ENCODE assay signal across 7 mouse cellular contexts in the genomic region with DNA sequence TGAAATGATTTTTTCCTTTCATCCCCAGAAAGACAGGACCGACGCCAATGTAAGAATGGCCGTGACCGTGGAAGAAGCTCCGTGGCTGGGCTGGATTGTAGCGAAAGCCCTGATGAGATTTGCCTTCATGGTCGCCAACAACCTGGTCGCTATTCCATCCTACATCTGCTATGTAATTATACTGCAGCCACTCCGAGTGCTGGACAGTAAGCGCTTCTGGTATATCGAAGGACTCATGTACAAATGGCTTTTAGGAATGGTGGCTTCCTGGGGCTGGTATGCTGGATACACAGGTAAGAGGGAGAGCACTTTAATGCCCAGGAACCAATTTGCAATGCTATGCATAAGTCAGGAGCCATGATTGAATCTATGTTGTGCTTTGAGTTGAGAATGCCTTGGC. TPM values are rescaled to one million over a fixed set of nuclear protein-coding genes. Genes with fewer than 3 reads are reported as not detected.
DNase-seq lines count a peak whose midpoint lies in the region; ATAC-seq and TF ChIP-seq lines count a peak whose summit lies in the region.

No protein-coding gene starts in this region.

- H3K9ac ChIP-seq in embryonic facial prominence, embryonic 11.5 days (replicated peaks; ENCODE audit: low read length): peak overlapping the region; percentile 96
- H3K9ac ChIP-seq in hindbrain, embryonic 13.5 days: peak overlapping the region; percentile 98
- peak overlapping the region; percentile 93 for H3K9ac ChIP-seq in midbrain, embryonic 11.5 days (ENCODE audit: low read length)

- 36% methylated on average over 11 of the region's 11 CpGs for WGBS in lung, adult 2 months
- 11% methylated on average over 11 of the region's 11 CpGs for WGBS in embryonic facial prominence, embryonic 11.5 days
- WGBS in hindbrain, embryonic 13.5 days: 8% methylated on average over 11 of the region's 11 CpGs
- WGBS in midbrain, embryonic 11.5 days: 12% methylated on average over 11 of the region's 11 CpGs

- TF ChIP-seq POLR2A in lung, adult 2 months (IDR thresholded peaks at IDR 0.05; ENCODE audit: borderline replicate concordance, extremely low read depth, low read depth, low read length): no peak

- no peak for TF ChIP-seq CTCF in lung, adult 2 months (IDR thresholded peaks at IDR 0.05; ENCODE audit: insufficient read depth, low read length)

- no peak for ATAC-seq in embryonic facial prominence, embryonic 11.5 days (replicated peaks; ENCODE audit: insufficient number of reproducible peaks, low FRiP score, low TSS enrichment, low read depth)
- no peak for ATAC-seq in hindbrain, embryonic 13.5 days (ENCODE audit: low FRiP score)
- ATAC-seq in midbrain, embryonic 11.5 days (ENCODE audit: low FRiP score): no peak
- ATAC-seq in megakaryocyte-erythroid progenitor cell, adult 5-6 weeks (replicated peaks; ENCODE audit: low FRiP score, low TSS enrichment, poor library complexity, severe bottlenecking): no peak

- no peaks in the 10 kb centered on the region for H3K36me3 ChIP-seq in embryonic facial prominence, embryonic 11.5 days (replicated peaks; ENCODE audit: control insufficient read depth, insufficient read depth, low read depth, low read length)
- peaks cover 15% of the 10 kb centered on the region for H3K36me3 ChIP-seq in hindbrain, embryonic 13.5 days
- H3K36me3 ChIP-seq in midbrain, embryonic 11.5 days (ENCODE audit: control insufficient read depth, insufficient read depth, low read length): 0 out of 2 replicates have a peak, but pooled peaks cover under 1% of the 10 kb centered on the region

- no peaks in the 10 kb centered on the region for H3K27me3 ChIP-seq in embryonic facial prominence, embryonic 11.5 days (ENCODE audit: control insufficient read depth, insufficient read depth, low read length)
- no peaks in the 10 kb centered on the region; the same call in 1 of the 2 replicates for H3K27me3 ChIP-seq in hindbrain, embryonic 13.5 days
- H3K27me3 ChIP-seq in midbrain, embryonic 11.5 days (ENCODE audit: control insufficient read depth, insufficient read depth, low read length): no peaks in the 10 kb centered on the region

- peak overlapping the region; percentile 85 for H3K4me2 ChIP-seq in embryonic facial prominence, embryonic 11.5 days (ENCODE audit: low read depth, low read length)
- peak overlapping the region; percentile 75 for H3K4me2 ChIP-seq in hindbrain, embryonic 13.5 days
- H3K4me2 ChIP-seq in midbrain, embryonic 11.5 days: peak overlapping the region; percentile 92

- DNase-seq in lung, adult 2 months: no peak
- no peak for DNase-seq in lung, adult 18-20 months
- DNase-seq in embryonic facial prominence, embryonic 11.5 days (ENCODE audit: low spot score): no peak
- DNase-seq in midbrain, embryonic 11.5 days (ENCODE audit: low spot score, missing footprints): peak; percentile 95
- no peak for DNase-seq in MN1 (ENCODE audit: low spot score)

- peak overlapping the region; percentile 78 for H3K4me3 ChIP-seq in lung, adult 2 months (replicated peaks; ENCODE audit: extremely low read depth, low read depth, low read length)
- peak overlapping the region; percentile 96 for H3K4me3 ChIP-seq in embryonic facial prominence, embryonic 11.5 days (ENCODE audit: low read depth, low read length)
- peak overlapping the region; percentile 96 for H3K4me3 ChIP-seq in hindbrain, embryonic 13.5 days
- peak overlapping the region; percentile 93 for H3K4me3 ChIP-seq in midbrain, embryonic 11.5 days (ENCODE audit: low read depth, low read length)

- H3K4me1 ChIP-seq in lung, adult 2 months (ENCODE audit: control insufficient read depth, insufficient read depth, low read length): peaks cover 8% of the 10 kb centered on the region
- no peaks in the 10 kb centered on the region for H3K4me1 ChIP-seq in embryonic facial prominence, embryonic 11.5 days (ENCODE audit: control insufficient read depth, insufficient read depth, low read length)
- H3K4me1 ChIP-seq in hindbrain, embryonic 13.5 days (replicated peaks): peaks cover 45% of the 10 kb centered on the region
- peaks cover 11% of the 10 kb centered on the region for H3K4me1 ChIP-seq in midbrain, embryonic 11.5 days (ENCODE audit: control insufficient read depth, insufficient read depth, low read length)

- peak overlapping the region; percentile 89; the same call in 1 of the 2 replicates for H3K27ac ChIP-seq in embryonic facial prominence, embryonic 11.5 days (replicated peaks; ENCODE audit: low read depth, low read length)
- peak overlapping the region; percentile 97 for H3K27ac ChIP-seq in hindbrain, embryonic 13.5 days
- peak overlapping the region; percentile 77 for H3K27ac ChIP-seq in midbrain, embryonic 11.5 days (ENCODE audit: low read depth, low read length)

- H3K9me3 ChIP-seq in embryonic facial prominence, embryonic 11.5 days (replicated peaks; ENCODE audit: control insufficient read depth, low read length): no peaks in the 10 kb centered on the region
- no peaks in the 10 kb centered on the region for H3K9me3 ChIP-seq in hindbrain, embryonic 13.5 days
- H3K9me3 ChIP-seq in midbrain, embryonic 11.5 days (ENCODE audit: control insufficient read depth, low read length): no peaks in the 10 kb centered on the region

RNA-seq across cellular contexts. Expression of gene Lpgat1, which starts 1.7 kb away (rescaled TPM):
- 10.7 and 14.8 TPM in 2 replicates for polyA plus RNA-seq in lung, adult 2 months (2012; rRNA removed)
- polyA plus RNA-seq in embryonic facial prominence, embryonic 11.5 days (2014; fragmentation: Nextera tagmentation; extraction: Ambion mirVana): 34.1 and 34.9 TPM in 2 replicates
- polyA plus RNA-seq in hindbrain, embryonic 13.5 days (2015; fragmentation: Nextera tagmentation; extraction: Ambion mirVana): 29.7 and 33.4 TPM in 2 replicates
- 35.5 and 36.4 TPM in 2 replicates for polyA plus RNA-seq in midbrain, embryonic 11.5 days (2014; fragmentation: Nextera tagmentation; extraction: Ambion mirVana)
- total RNA-seq in megakaryocyte-erythroid progenitor cell, adult 5-6 weeks (2014; fragmentation: Nextera tagmentation): 1.7 and 2.1 TPM in 2 replicates
- 2.5 and 9.9 TPM in 2 replicates for total RNA-seq in megakaryocyte-erythroid progenitor cell, adult 5-6 weeks (2017)
